Mouse (Mus musculus) thymus, adult 2 months (tissue): Measurements from ENCODE around the gene Bmpr1a.

Source experiments
- CTCF ChIP-seq: fragments of 200-500 bp; IDR thresholded peaks from 2 replicates; pipeline ENCODE4 v1.5.1; 2012; ENCODE audit warnings: mild to moderate bottlenecking, control low read depth, low read length, moderate library complexity, borderline replicate concordance; ENCODE audit not compliant: control insufficient read depth, poor library complexity, insufficient read depth; ENCODE audit errors: extremely low read depth
- POLR2A ChIP-seq: fragments of 200-500 bp; IDR thresholded peaks from 2 replicates; pipeline ENCODE4 v1.6.1; 2012; ENCODE audit warnings: mild to moderate bottlenecking, low read length, control low read depth, moderate library complexity; ENCODE audit not compliant: control insufficient read depth, poor library complexity, insufficient read depth; ENCODE audit errors: extremely low read depth

DNA sequence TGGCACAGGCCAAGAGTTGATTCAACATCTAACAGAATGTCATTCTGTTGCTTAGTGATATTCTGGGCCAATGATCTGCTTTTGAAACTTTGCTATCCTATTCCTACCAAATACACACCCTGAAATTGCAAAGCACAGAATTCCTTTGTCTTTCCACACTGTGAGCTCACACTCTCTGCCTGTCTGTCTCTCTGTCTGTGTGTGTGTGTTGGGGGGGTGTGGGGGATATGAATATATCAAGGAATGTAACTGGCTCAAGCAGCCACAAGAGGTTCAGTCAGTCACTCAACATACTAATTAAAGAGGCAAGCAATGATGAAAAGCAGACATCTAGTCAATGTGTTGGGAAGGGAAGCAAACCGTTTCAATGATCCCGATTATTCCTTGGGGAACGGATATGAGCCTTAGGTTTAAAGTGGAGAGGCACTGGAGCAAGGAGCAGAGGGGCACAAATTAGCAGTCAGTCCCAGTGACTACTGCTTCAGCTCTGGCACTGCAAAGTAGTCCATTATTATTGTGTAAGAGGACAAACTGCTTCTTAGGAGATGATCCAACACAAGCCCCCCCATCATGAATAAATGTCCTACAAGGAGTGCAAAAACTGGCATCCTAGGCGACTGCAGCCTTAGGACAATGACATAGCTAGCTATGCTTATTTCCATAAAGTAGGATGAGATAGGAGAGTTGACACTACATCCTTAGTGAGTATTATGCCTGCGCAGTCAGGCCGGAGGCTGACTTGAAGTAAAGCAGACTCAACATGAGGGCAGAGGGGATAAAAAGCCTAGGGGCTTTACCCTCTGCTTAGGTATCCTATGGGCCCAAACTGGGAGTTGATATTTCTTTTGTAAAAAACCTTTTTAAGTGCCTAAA is 19.4 kb downstream of the Bmpr1a start:
- TF ChIP-seq CTCF: no peak
- no peak for TF ChIP-seq POLR2A
